Mouse (Mus musculus): ENCODE measurements around the gene AC140267.1. TPM values are rescaled to one million over a fixed set of nuclear protein-coding genes. Genes with fewer than 3 reads are reported as not detected.

The AC140267.1 gene
- total RNA-seq, 4 experiments from 2014 or later, result 3.3 to 22.6 (median 9.7) TPM

- no peak for DNase-seq (ENCODE audit: low spot score in 2 of 2)
Observed at GRCm38 (mm10) chr15:80228071-80228800, 7.4 kb upstream of the AC140267.1 start.

- DNase-seq (ENCODE audit: low spot score in 2 of 2), result no peak
Observed at GRCm38 (mm10) chr15:80232331-80232730, 3.3 kb upstream of the AC140267.1 start.

- DNase-seq (ENCODE audit: low spot score in 2 of 2), result no peak
Observed at GRCm38 (mm10) chr15:80233053-80233452, 2.6 kb upstream of the AC140267.1 start.

GRCm38 (mm10) chr15:80233733-80234509, 1.7 kb upstream of the AC140267.1 start, which contains the start of gene Mief1:
TSS of gene Mief1 (plus strand) at chr15:80234018.
- DNase-seq (ENCODE audit: low spot score in 2 of 2), result peak; percentile 98

GRCm38 (mm10) chr15:80248135-80248534, 12.5 kb downstream of the AC140267.1 start:
- DNase-seq (ENCODE audit: low spot score in 2 of 2), result no peak

GRCm38 (mm10) chr15:80248596-80248995, 13.0 kb downstream of the AC140267.1 start:
- no peak for DNase-seq (ENCODE audit: low spot score in 2 of 2)

- DNase-seq (ENCODE audit: low spot score in 2 of 2), result no peak
Observed at GRCm38 (mm10) chr15:80249672-80250071, 14.0 kb downstream of the AC140267.1 start.

- DNase-seq (ENCODE audit: low spot score in 2 of 2), result no peak
Observed at GRCm38 (mm10) chr15:80250586-80250985, 15.0 kb downstream of the AC140267.1 start.

GRCm38 (mm10) chr15:80253530-80253929, 17.9 kb downstream of the AC140267.1 start:
- no peak for DNase-seq (ENCODE audit: low spot score in 2 of 2)

GRCm38 (mm10) chr15:80254207-80254606, 18.6 kb downstream of the AC140267.1 start:
- peak; percentile 20 to 27 for DNase-seq (ENCODE audit: low spot score in 2 of 2)

GRCm38 (mm10) chr15:80254847-80255645, 19.4 kb downstream of the AC140267.1 start, which contains the start of gene Atf4:
TSS of gene Atf4 (plus strand) at chr15:80255184.
- peak; percentile 97 to 99 for DNase-seq (ENCODE audit: low spot score in 2 of 2)

GRCm38 (mm10) chr15:80255646-80256121, 20.0 kb downstream of the AC140267.1 start:
- peak; percentile 70 to 80 for DNase-seq (ENCODE audit: low spot score in 2 of 2)

- no peak for DNase-seq (ENCODE audit: low spot score in 2 of 2)
Observed at GRCm38 (mm10) chr15:80256242-80256641, 20.6 kb downstream of the AC140267.1 start.

- no peak for DNase-seq (ENCODE audit: low spot score in 2 of 2)
Observed at GRCm38 (mm10) chr15:80256656-80257601, 21.3 kb downstream of the AC140267.1 start.

GRCm38 (mm10) chr15:80257602-80258239, 22.1 kb downstream of the AC140267.1 start:
- DNase-seq (ENCODE audit: low spot score in 2 of 2), result no peak

GRCm38 (mm10) chr15:80258240-80259170, 22.9 kb downstream of the AC140267.1 start:
- no peak for DNase-seq (ENCODE audit: low spot score in 2 of 2)

GRCm38 (mm10) chr15:80259406-80260045, 23.9 kb downstream of the AC140267.1 start:
- DNase-seq (ENCODE audit: low spot score in 2 of 2), result no peak

- peak; percentile 64 to 73 for DNase-seq (ENCODE audit: low spot score in 2 of 2)
Observed at GRCm38 (mm10) chr15:80260677-80261076, 25.0 kb downstream of the AC140267.1 start.

Data from gastrocnemius, adult 8-10 months (tissue).